Mouse (Mus musculus) heart, postnatal 0 days (tissue): ENCODE results near the gene Gm43302. TPM values are rescaled to one million over a fixed set of nuclear protein-coding genes. Genes with fewer than 3 reads are reported as not detected.
"Not testable (repeated sequence)": the region's sequence is repeated elsewhere in the genome, so short reads cannot be mapped to it uniquely, and the experiment has no call there.

ENCODE experiments used
- ATAC-seq: fragments of 200-750 bp; cut with Nextera tagmentation; 2 replicates; pipeline ENCODE4 v1.8.0; 2017; ENCODE audit warnings: low read depth, moderate number of reproducible peaks, moderate library complexity; ENCODE audit not compliant: insufficient read depth
- DNase-seq: peaks from one replicate; pipeline ENCODE4 v3.0.0-alpha.2; 2016; ENCODE audit warnings: low spot score
- H3K27ac ChIP-seq: fragments of 300-500 bp; sonication (generic); 2 replicates; pipeline ENCODE4 v1.5.1; 2014; ENCODE audit warnings: low read depth, mild to moderate bottlenecking
- H3K27me3 ChIP-seq: fragments of 300-500 bp; sonication (generic); 2 replicates; pipeline ENCODE4 v1.6.1; 2014; ENCODE audit warnings: low read length, mixed read lengths; ENCODE audit not compliant: control insufficient read depth, insufficient read depth
- H3K36me3 ChIP-seq: fragments of 300-500 bp; sonication (generic); replicated peaks from 2 replicates; pipeline ENCODE4 v1.6.1; 2014; ENCODE audit warnings: low read length, mixed read lengths; ENCODE audit not compliant: control insufficient read depth, insufficient read depth
- H3K4me1 ChIP-seq: fragments of 300-500 bp; sonication (generic); 2 replicates; pipeline ENCODE4 v1.6.1; 2014; ENCODE audit warnings: antibody characterized with exemption; ENCODE audit not compliant: control insufficient read depth, insufficient read depth
- H3K4me2 ChIP-seq: fragments of 300-500 bp; sonication (generic); 2 replicates; pipeline ENCODE4 v1.6.1; 2014; ENCODE audit warnings: low read depth, mild to moderate bottlenecking, low read length, moderate library complexity
- H3K4me3 ChIP-seq: fragments of 300-500 bp; sonication (generic); 2 replicates; pipeline ENCODE4 v1.5.1; 2014; ENCODE audit warnings: low read depth, low read length
- H3K9ac ChIP-seq: fragments of 300-500 bp; sonication (generic); replicated peaks from 2 replicates; pipeline ENCODE4 v1.6.1; 2014; ENCODE audit warnings: low read depth, low read length, mixed read lengths
- H3K9me3 ChIP-seq: fragments of 300-500 bp; sonication (generic); replicated peaks from 2 replicates; pipeline ENCODE4 v1.6.1; 2016; ENCODE audit warnings: low read length; ENCODE audit not compliant: control insufficient read depth
- CTCF ChIP-seq: IDR thresholded peaks from 2 replicates; pipeline ENCODE4 v1.5.1; 2016; ENCODE audit warnings: antibody characterized with exemption, control low read depth, low read depth
- EP300 ChIP-seq: IDR thresholded peaks from 2 replicates; pipeline ENCODE4 v1.6.1; 2016; ENCODE audit warnings: antibody characterized with exemption, low read depth
- WGBS: fragments of 180-500 bp; shearing (Covaris S2); extraction: QIAGEN DNeasy Blood & Tissue Kit; methylation state at CpG from one replicate; pipeline ENCODE4 v1.1.7; 2014; 5-methylcytosine and 5-hydroxymethylcytosine counted together
- polyA plus RNA-seq: library from polyadenylated mRNA; unstranded; fragments of >200 nt; fragmentation: Nextera tagmentation; extraction: Ambion mirVana; gene quantifications from 2 replicates; pipeline ENCODE4 v1.2.1, GENCODE M21; 2015
- total RNA-seq: library from RNA; depleted of rRNA; stranded (reverse); fragments of >200 nt; gene quantifications from 2 replicates; pipeline ENCODE4 v1.2.3, GENCODE M21; 2014; ENCODE audit warnings: low replicate concordance; rRNA removed

Gene Gm43302
- total RNA-seq = 0.93 TPM in 1 of 2 replicates, not detected in the other
- polyA plus RNA-seq = 0.10 TPM in 1 of 2 replicates, not detected in the other

GRCm38 (mm10) chr5:105293226-105294165 lies at the start of gene Gm43302, which contains the start of gene Gbp6:
Gene Gm43302 (minus strand): TSS chr5:105293695.
Gene Gbp6 (minus strand): TSS chr5:105293698.
- H3K27me3 ChIP-seq, H3K9me3 ChIP-seq, H3K9ac ChIP-seq, H3K4me1 ChIP-seq, H3K36me3 ChIP-seq: not testable (repeated sequence)
- H3K27ac ChIP-seq = peak within 1 kb of the TSS; percentile 68
- 28% methylated on average over 3 of the region's 3 CpGs for WGBS
- peak within 1 kb of the TSS; percentile 43 for H3K4me2 ChIP-seq
- ATAC-seq = peak; percentile 67; the same call in 1 of the 2 replicates
- H3K4me3 ChIP-seq = peak within 1 kb of the TSS; percentile 5; the same call in 1 of the 2 replicates
- DNase-seq = peak; percentile 47

- Histone ChIP-seq H3K4me1 (no peaks in the 10 kb centered on the region), H3K27me3 (no peaks in the 10 kb centered on the region), H3K9ac (no peak overlapping the region), H3K9me3 (no peaks in the 10 kb centered on the region), H3K4me2 (no peak overlapping the region), H3K4me3 (no peak overlapping the region), H3K27ac (no peak overlapping the region), H3K36me3 (no peaks in the 10 kb centered on the region)
- ATAC-seq (no peak), DNase-seq (no peak)
- TF ChIP-seq CTCF = no peak
- no peak for TF ChIP-seq EP300
- 69% methylated on average over 2 of the region's 2 CpGs for WGBS
Observed at GRCm38 (mm10) chr5:105341281-105341680, 47.8 kb upstream of the Gm43302 start.

GRCm38 (mm10) chr5:105322543-105322942 lies 29.0 kb upstream of the Gm43302 start:
- DNase-seq (peak; percentile 11), ATAC-seq (no peak)
- Histone ChIP-seq H3K27ac (no peak overlapping the region), H3K9me3 (no peaks in the 10 kb centered on the region), H3K27me3 (no peaks in the 10 kb centered on the region), H3K9ac (no peak overlapping the region), H3K4me1 (no peaks in the 10 kb centered on the region), H3K4me3 (no peak overlapping the region), H3K4me2 (no peak overlapping the region), H3K36me3 (no peaks in the 10 kb centered on the region)
- 60% methylated on average over 2 of the region's 2 CpGs for WGBS
- TF ChIP-seq CTCF (peak; percentile 54), EP300 (no peak)

GRCm38 (mm10) chr5:105310941-105311340 lies 17.4 kb upstream of the Gm43302 start:
- no peak for ATAC-seq
- H3K4me2 ChIP-seq = no peak overlapping the region
- WGBS = 67% methylated on average over 2 of the region's 2 CpGs

GRCm38 (mm10) chr5:105309148-105309547 lies 15.7 kb upstream of the Gm43302 start:
- DNase-seq, H3K4me1 ChIP-seq, H3K36me3 ChIP-seq, H3K9me3 ChIP-seq, H3K4me3 ChIP-seq, H3K9ac ChIP-seq, H3K27me3 ChIP-seq, H3K4me2 ChIP-seq, H3K27ac ChIP-seq, ATAC-seq: not testable (repeated sequence)
- 58% methylated on average over 1 of the region's 1 CpGs for WGBS

More at GRCm38 (mm10) chr5:105310941-105311340, 17.4 kb upstream of the Gm43302 start:
- Histone ChIP-seq H3K9ac (no peak overlapping the region), H3K4me3 (no peak overlapping the region), H3K27me3 (no peaks in the 10 kb centered on the region), H3K36me3 (no peaks in the 10 kb centered on the region), H3K9me3 (no peaks in the 10 kb centered on the region), H3K4me1 (no peaks in the 10 kb centered on the region), H3K27ac (no peak overlapping the region)
- no peak for DNase-seq
- no peak for TF ChIP-seq EP300
- TF ChIP-seq CTCF = no peak

- not testable (repeated sequence) for H3K9me3 ChIP-seq, H3K36me3 ChIP-seq, H3K4me2 ChIP-seq, H3K27me3 ChIP-seq, DNase-seq, H3K27ac ChIP-seq, ATAC-seq, H3K4me1 ChIP-seq, H3K4me3 ChIP-seq, H3K9ac ChIP-seq
Observed at GRCm38 (mm10) chr5:105306946-105307345, 13.5 kb upstream of the Gm43302 start.
